Mouse (Mus musculus) midbrain, embryonic 14.5 days (tissue): ENCODE results near the gene Slc7a1. TPM values are rescaled to one million over a fixed set of nuclear protein-coding genes. Genes with fewer than 3 reads are reported as not detected.

ENCODE experiments used
- ATAC-seq: fragments of 200-750 bp; cut with Nextera tagmentation; 2 replicates; pipeline ENCODE4 v1.8.0; 2017; ENCODE audit warnings: moderate number of reproducible peaks, moderate library complexity; ENCODE audit not compliant: low FRiP score, low TSS enrichment
- DNase-seq: peaks from one replicate; pipeline ENCODE4 v3.0.0-alpha.2; 2015
- H3K27ac ChIP-seq: fragments of 300-500 bp; sonication (generic); replicated peaks from 2 replicates; pipeline ENCODE4 v1.5.1; 2014; ENCODE audit warnings: mild to moderate bottlenecking, low read depth, low read length, moderate library complexity
- H3K27me3 ChIP-seq: fragments of 300-500 bp; sonication (generic); 2 replicates; pipeline ENCODE4 v1.6.1; 2014; ENCODE audit warnings: low read length, control low read depth, mixed read lengths; ENCODE audit not compliant: control insufficient read depth, insufficient read depth
- H3K36me3 ChIP-seq: fragments of 300-500 bp; sonication (generic); 2 replicates; pipeline ENCODE4 v1.6.1; 2014; ENCODE audit warnings: low read length, control low read depth; ENCODE audit not compliant: control insufficient read depth, insufficient read depth
- H3K4me1 ChIP-seq: fragments of 300-500 bp; sonication (generic); 2 replicates; pipeline ENCODE4 v1.6.1; 2014; ENCODE audit warnings: mild to moderate bottlenecking, antibody characterized with exemption, low read length, control low read depth; ENCODE audit not compliant: control insufficient read depth, insufficient read depth
- H3K4me2 ChIP-seq: fragments of 300-500 bp; sonication (generic); 2 replicates; pipeline ENCODE4 v1.6.1; 2014; ENCODE audit warnings: mild to moderate bottlenecking, low read length, moderate library complexity
- H3K4me3 ChIP-seq: fragments of 300-500 bp; sonication (generic); replicated peaks from 2 replicates; pipeline ENCODE4 v1.5.1; 2014; ENCODE audit warnings: low read depth, low read length
- H3K9ac ChIP-seq: fragments of 300-500 bp; sonication (generic); replicated peaks from 2 replicates; pipeline ENCODE4 v1.6.1; 2014; ENCODE audit warnings: mild to moderate bottlenecking, low read length, moderate library complexity
- H3K9me3 ChIP-seq: fragments of 300-500 bp; sonication (generic); 2 replicates; pipeline ENCODE4 v1.6.1; 2016; ENCODE audit warnings: low read length, control low read depth, mixed read lengths; ENCODE audit not compliant: control insufficient read depth
- WGBS: fragments of 180-500 bp; shearing (Covaris S2); extraction: QIAGEN DNeasy Blood & Tissue Kit; methylation state at CpG from one replicate; pipeline ENCODE4 v1.1.7; 2014; 5-methylcytosine and 5-hydroxymethylcytosine counted together
- polyA plus RNA-seq: library from polyadenylated mRNA; unstranded; fragments of >200 nt; fragmentation: Nextera tagmentation; extraction: Ambion mirVana; gene quantifications from 2 replicates; pipeline ENCODE4 v1.2.1, GENCODE M21; 2014

Slc7a1 gene
- polyA plus RNA-seq, 1 experiment from 2014 or later, result 46.8 TPM

DNA sequence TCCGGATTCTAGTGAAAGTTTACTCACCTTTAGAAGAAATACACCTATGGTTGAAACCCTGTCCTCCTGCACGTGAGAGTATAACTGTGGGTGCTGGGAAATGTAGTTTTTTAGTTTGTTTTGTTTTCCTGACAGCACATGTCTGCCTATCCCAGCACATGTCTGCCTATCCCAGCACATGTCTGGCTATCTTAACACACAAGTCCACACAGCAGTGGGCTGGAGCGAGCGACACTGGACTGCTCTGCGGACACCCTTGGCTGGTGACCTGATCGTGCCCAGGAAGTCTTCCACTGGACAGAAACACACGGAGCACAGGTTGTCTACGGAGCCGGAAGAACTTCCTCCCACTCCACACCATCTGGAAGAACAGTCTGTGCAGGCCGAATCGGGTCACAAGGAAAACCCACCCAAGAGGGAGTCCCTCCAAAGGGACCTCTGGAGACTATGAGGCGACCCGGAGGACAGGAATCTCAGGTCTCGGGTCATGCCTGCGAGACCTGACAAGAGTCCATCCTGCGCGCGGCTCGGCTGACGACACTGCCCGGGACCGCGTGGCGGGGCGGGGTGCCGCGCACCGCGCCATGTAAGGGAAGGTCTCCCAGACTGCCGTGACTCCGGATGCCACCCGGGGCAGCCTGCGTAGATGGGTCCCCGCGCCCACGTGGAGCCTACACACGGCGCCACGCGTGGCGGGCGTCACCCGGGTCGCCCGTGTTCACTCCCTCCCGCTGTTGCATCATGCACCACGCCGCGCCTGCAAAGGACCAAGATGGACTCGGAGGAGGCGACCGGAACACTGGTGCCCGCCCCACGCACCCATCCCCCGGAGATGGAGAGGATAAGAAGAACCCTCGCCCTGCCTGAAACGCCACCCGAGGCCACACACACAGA, 691 bp downstream of the Slc7a1 start:
- Histone ChIP-seq H3K36me3 (no peaks in the 10 kb centered on the region), H3K4me3 (peak overlapping the region; percentile 71), H3K27me3 (no peaks in the 10 kb centered on the region), H3K27ac (peak overlapping the region; percentile 70), H3K4me1 (no peaks in the 10 kb centered on the region), H3K4me2 (peak overlapping the region; percentile 97), H3K9ac (peak overlapping the region; percentile 69), H3K9me3 (no peaks in the 10 kb centered on the region)
- DNase-seq (peak; percentile 74), ATAC-seq (peak; percentile 69)
- WGBS, result 2% methylated on average over 58 of the region's 58 CpGs

DNA sequence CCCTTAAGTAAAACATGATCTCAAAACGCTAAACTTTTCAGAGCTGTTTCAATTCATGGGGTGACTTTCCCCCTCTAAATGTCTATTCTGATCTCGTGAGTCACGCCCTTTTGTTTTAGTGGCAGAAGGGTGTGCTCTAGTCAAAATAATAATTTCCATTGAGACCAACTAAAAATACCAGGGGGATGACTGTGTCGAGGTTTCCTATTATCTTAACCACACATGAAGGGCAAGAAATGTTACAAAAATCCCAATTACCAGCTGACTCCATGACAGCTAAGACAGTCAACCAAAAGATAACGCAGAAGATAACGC, 1.3 kb downstream of the Slc7a1 start:
- Histone ChIP-seq H3K9ac (0 out of 2 replicates have a peak overlapping the region, but pooled peaks have one; percentile 69), H3K4me1 (no peaks in the 10 kb centered on the region), H3K4me2 (peak overlapping the region; percentile 97), H3K9me3 (no peaks in the 10 kb centered on the region), H3K36me3 (no peaks in the 10 kb centered on the region), H3K27me3 (no peaks in the 10 kb centered on the region), H3K4me3 (peak overlapping the region; percentile 71), H3K27ac (no peak overlapping the region)
- ATAC-seq (no peak), DNase-seq (no peak)
- 56% methylated on average over 6 of the region's 6 CpGs for WGBS

DNA sequence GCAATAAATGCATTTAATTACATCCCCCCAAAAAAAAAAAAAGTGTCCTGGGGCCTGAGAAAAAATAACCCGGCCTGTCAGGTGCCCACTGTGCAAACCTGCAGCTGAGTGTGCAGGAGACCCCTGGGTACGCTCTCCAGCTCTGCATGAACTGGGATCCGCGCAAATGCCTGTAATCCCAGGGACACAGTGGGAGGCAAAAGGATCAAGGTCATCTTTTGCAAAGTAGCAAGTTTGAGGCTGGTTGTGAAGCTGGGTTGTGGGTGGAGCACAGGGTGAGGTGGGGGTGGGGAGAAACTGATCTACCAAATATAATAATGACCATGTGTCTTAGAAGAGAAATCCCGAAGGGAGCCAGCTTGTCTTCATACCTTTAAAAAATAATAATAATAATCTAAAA, 1.8 kb downstream of the Slc7a1 start:
- Histone ChIP-seq H3K27me3 (no peaks in the 10 kb centered on the region), H3K4me3 (no peak overlapping the region), H3K27ac (no peak overlapping the region), H3K36me3 (no peaks in the 10 kb centered on the region), H3K9ac (no peak overlapping the region), H3K9me3 (no peaks in the 10 kb centered on the region), H3K4me2 (peak overlapping the region; percentile 97), H3K4me1 (no peaks in the 10 kb centered on the region)
- DNase-seq, result no peak
- 57% methylated on average over 5 of the region's 5 CpGs for WGBS
- ATAC-seq, result no peak

DNA sequence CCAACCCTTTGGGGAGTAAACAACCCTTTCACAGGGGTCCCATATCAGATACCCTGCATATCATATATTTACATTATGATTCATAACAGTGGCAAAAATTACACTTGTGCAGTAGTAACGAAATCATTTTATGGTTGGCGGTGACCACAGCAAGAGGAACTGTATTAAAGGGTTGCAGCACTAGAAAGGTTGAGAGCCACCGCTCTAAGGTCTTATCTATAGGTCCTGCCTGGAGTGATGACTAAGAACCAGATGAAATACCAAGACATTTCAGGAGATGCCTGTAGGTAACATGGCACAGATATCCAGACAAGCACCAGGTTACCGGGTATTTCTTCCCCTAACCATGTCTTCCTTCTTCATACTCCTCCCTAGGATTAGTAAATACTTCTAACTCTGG, 2.3 kb downstream of the Slc7a1 start:
- no peak overlapping the region for H3K4me3 ChIP-seq
- 93% methylated on average over 4 of the region's 4 CpGs for WGBS
- H3K27ac ChIP-seq, result no peak overlapping the region
- no peak overlapping the region for H3K9ac ChIP-seq
- H3K9me3 ChIP-seq, result no peaks in the 10 kb centered on the region
- H3K4me1 ChIP-seq, result no peaks in the 10 kb centered on the region
- no peak for ATAC-seq
- no peaks in the 10 kb centered on the region for H3K36me3 ChIP-seq
- no peak for DNase-seq
- H3K27me3 ChIP-seq, result no peaks in the 10 kb centered on the region
- no peak overlapping the region; the same call in 1 of the 2 replicates for H3K4me2 ChIP-seq

- 90% methylated on average over 8 of the region's 8 CpGs for WGBS
- H3K27me3 ChIP-seq, result no peaks in the 10 kb centered on the region
- ATAC-seq (no peak), DNase-seq (no peak)
- no peak overlapping the region for H3K27ac ChIP-seq
- no peaks in the 10 kb centered on the region for H3K4me1 ChIP-seq
- no peak overlapping the region for H3K9ac ChIP-seq
- no peak overlapping the region for H3K4me2 ChIP-seq
- H3K36me3 ChIP-seq, result no peaks in the 10 kb centered on the region
- H3K9me3 ChIP-seq, result no peaks in the 10 kb centered on the region
- no peak overlapping the region for H3K4me3 ChIP-seq
Observed at GRCm38 (mm10) chr5:148393316-148393715, 6.4 kb downstream of the Slc7a1 start.

DNA sequence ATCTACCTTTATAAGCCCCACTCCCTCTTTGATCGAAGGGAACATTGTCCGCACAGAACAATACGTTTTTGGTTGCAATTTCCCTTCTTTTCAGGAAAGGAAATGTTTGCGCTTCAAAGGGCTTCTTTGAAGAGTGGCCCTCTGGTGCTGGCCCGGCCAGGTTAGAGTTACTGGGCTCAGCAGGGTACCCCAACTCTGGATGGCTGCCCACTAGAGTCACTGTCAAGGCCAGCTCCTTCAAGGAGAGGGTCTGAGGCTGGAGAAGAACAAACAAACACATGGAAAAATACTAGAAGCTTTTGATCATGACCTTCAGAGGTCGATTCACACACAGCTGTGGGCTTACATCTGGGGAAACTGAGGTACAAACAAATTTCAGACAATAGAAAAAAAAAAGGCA, 6.9 kb downstream of the Slc7a1 start:
- Histone ChIP-seq H3K4me3 (no peak overlapping the region), H3K36me3 (no peaks in the 10 kb centered on the region), H3K9me3 (no peaks in the 10 kb centered on the region), H3K4me1 (no peaks in the 10 kb centered on the region), H3K27me3 (no peaks in the 10 kb centered on the region), H3K27ac (no peak overlapping the region), H3K9ac (no peak overlapping the region), H3K4me2 (no peak overlapping the region)
- 88% methylated on average over 6 of the region's 6 CpGs for WGBS
- DNase-seq, result no peak
- ATAC-seq, result no peak

DNA sequence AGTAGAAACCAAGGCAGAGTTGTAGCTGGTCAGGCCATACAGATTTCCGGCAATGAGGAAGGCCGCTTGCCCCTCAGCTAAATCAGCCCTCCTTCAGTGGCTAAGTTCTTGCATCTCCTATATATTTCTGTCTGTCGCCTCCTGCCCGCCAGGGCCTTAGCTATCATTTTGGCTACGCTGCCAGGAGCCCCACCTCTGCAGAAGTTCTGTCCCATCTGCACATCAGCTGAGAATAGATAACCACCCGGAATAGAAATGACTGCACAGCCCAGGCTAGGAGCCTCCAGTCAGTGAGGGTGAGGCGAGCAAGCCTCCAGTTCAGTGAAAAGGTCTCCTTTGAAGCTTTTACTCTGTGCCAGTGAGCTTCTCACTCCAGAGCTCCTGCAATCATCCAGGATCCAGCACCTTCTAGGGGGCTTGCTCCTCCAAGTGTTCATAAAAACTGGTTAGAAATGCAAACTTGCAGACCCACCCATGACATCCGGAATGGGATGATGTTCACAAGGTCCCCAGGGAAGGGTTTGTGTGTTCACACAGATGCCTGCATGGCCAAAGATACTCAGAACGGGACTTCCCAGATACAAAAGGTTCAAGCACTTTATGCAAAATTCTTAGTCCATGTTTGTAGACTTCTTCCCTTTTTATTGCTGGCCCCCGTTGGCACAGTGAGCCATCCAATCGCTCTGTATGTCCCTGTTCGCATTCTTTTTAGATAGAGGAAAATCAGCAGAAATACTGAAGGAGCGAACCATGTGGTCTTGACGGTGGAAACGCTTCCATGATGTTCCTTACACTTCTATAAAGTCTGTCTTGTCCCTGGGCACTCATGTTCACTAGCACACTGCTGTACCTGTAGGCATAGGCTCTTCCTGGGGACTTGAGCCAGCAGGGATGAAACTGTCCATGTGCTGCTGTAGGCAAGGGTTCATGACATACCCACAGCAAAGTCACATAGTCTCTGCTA, 10.4 kb downstream of the Slc7a1 start:
- H3K27me3 ChIP-seq, result no peaks in the 10 kb centered on the region
- 94% methylated on average over 15 of the region's 15 CpGs for WGBS

GRCm38 (mm10) chr5:148388251-148389006, 11.3 kb downstream of the Slc7a1 start:
- H3K4me1 ChIP-seq, result no peaks in the 10 kb centered on the region
- no peaks in the 10 kb centered on the region for H3K27me3 ChIP-seq
- H3K36me3 ChIP-seq, result no peaks in the 10 kb centered on the region
- no peak overlapping the region for H3K4me2 ChIP-seq
- no peak overlapping the region for H3K9ac ChIP-seq
- H3K27ac ChIP-seq, result no peak overlapping the region
- no peaks in the 10 kb centered on the region for H3K9me3 ChIP-seq
- H3K4me3 ChIP-seq, result no peak overlapping the region
- no peak for ATAC-seq
- 93% methylated on average over 18 of the region's 18 CpGs for WGBS
- no peak for DNase-seq

More for the DNA sequence above, 10.4 kb downstream of the Slc7a1 start:
- no peak overlapping the region for H3K27ac ChIP-seq
- no peak overlapping the region for H3K9ac ChIP-seq
- H3K4me2 ChIP-seq, result no peak overlapping the region
- no peak overlapping the region for H3K4me3 ChIP-seq
- H3K4me1 ChIP-seq, result no peaks in the 10 kb centered on the region
- DNase-seq, result no peak
- no peaks in the 10 kb centered on the region for H3K36me3 ChIP-seq
- no peaks in the 10 kb centered on the region for H3K9me3 ChIP-seq
- ATAC-seq, result no peak
